ENCODE assay signal across 14 mouse cellular contexts in genomic region chr5:121535116-121535515, GRCm38 (mm10). TPM values are rescaled to one million over a fixed set of nuclear protein-coding genes. Genes with fewer than 3 reads are reported as not detected.
"Had no signal": no experiment of that assay in that cellular context is flagged by ENCODE, and none has a peak within 500 bp of the region (broad histone marks: within the 10 kb centered on the region; RNA-seq: fewer than 3 reads in every experiment).

No protein-coding gene starts in this region.

- H3K9ac ChIP-seq: intestine, embryonic 15.5 days; limb, embryonic 13.5 days; neural tube, embryonic 13.5 days had no signal

- H3K4me1 ChIP-seq: intestine, embryonic 15.5 days; limb, embryonic 13.5 days; neural tube, embryonic 13.5 days had no signal

- H3K9me3 ChIP-seq: intestine, embryonic 15.5 days; limb, embryonic 13.5 days; midbrain, embryonic 10.5 days; neural tube, embryonic 13.5 days had no signal

- H3K27me3 ChIP-seq: intestine, embryonic 15.5 days; limb, embryonic 13.5 days; neural tube, embryonic 13.5 days had no signal

- DNase-seq: layer of hippocampus, adult 9-11 months; layer of hippocampus, postnatal 36 days; left cerebral cortex, postnatal 4 days; lung, adult 18-20 months; right cerebral cortex, postnatal 4 days had no signal

- H3K27ac ChIP-seq: intestine, embryonic 15.5 days; limb, embryonic 13.5 days; midbrain, embryonic 10.5 days; neural tube, embryonic 13.5 days had no signal

- H3K4me2 ChIP-seq: intestine, embryonic 15.5 days; limb, embryonic 13.5 days; neural tube, embryonic 13.5 days had no signal

- H3K4me3 ChIP-seq: intestine, embryonic 15.5 days; limb, embryonic 13.5 days; midbrain, embryonic 10.5 days; neural tube, embryonic 13.5 days had no signal

- ATAC-seq: intestine, embryonic 15.5 days had no signal

RNA-seq across cellular contexts. Expression of gene Gm42878, which starts 10.2 kb away (rescaled TPM):
- total RNA-seq: layer of hippocampus, adult 18-20 months; left cerebral cortex, postnatal 4 days had no signal
- polyA plus RNA-seq: intestine, embryonic 15.5 days; kidney, embryonic 16.5 days; limb, embryonic 13.5 days; lung, embryonic 16.5 days; midbrain, embryonic 10.5 days; midbrain, embryonic 14.5 days; neural tube, embryonic 13.5 days; stomach, embryonic 16.5 days had no signal

RNA-seq across cellular contexts. Expression of gene Adam1b, which starts 31.9 kb away (rescaled TPM):
- total RNA-seq: left cerebral cortex, postnatal 4 days had no signal
- polyA plus RNA-seq: limb, embryonic 13.5 days; midbrain, embryonic 10.5 days; neural tube, embryonic 13.5 days had no signal
